Mouse (Mus musculus) layer of hippocampus, postnatal 25 days (tissue): Measurements from ENCODE around the gene Pym1. TPM values are rescaled to one million over a fixed set of nuclear protein-coding genes. Genes with fewer than 3 reads are reported as not detected.
A peak's percentile ranks its signal among the peaks of the same experiment; 100 is the strongest.
"Not testable (repeated sequence)": the region's sequence is repeated elsewhere in the genome, so short reads cannot be mapped to it uniquely, and the experiment has no call there.

ENCODE experiments used
- DNase-seq, 2 experiments: peaks; one replicate each; pipeline ENCODE4 v3.0.0; 2022; ENCODE audit warnings: mixed read lengths in 2 of 2, low spot score in 1 of 2; ENCODE audit errors: extremely low spot score in 1 of 2
- total RNA-seq, 2 experiments: library from RNA; stranded (reverse); gene quantifications; 2 replicates each; pipeline ENCODE4 v1.2.3; 2021

The Pym1 gene
- total RNA-seq = 10 to 100 TPM; 25.1 to 26.3 TPM

DNA sequence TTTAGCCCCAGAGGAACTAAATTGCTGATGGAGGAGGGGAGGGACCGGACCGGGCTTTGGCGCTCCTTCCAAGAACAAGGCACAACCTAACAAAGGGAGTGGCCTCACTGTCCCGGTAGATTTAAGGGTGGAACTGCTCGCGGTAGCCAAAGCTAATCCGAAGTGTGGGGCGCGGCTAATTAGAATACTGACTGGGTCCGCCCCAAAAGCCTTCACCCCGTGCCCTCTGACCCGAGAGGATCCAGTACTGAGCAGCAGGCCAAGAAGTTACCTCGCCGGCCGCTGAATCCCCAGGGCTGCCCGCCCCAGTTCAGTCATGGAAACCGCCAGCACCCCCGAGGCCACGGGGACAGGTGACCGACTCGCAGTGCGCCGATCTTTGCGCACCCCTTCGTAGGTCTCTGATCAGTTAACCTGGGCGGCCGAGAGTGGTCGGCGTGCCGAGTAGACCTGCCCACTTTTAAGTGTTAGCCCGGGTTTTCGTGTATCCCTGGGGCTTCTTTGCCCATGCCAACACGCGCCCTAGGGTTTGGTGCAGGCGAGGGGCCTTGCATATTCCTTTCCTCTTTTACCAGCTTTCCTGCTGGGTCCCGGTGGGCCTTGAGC, at the start of gene Pym1:
Pym1 (plus strand) TSS at position 244 of the 606 bp plus-strand sequence.
- peak; percentile 42 to 43 for DNase-seq

DNA sequence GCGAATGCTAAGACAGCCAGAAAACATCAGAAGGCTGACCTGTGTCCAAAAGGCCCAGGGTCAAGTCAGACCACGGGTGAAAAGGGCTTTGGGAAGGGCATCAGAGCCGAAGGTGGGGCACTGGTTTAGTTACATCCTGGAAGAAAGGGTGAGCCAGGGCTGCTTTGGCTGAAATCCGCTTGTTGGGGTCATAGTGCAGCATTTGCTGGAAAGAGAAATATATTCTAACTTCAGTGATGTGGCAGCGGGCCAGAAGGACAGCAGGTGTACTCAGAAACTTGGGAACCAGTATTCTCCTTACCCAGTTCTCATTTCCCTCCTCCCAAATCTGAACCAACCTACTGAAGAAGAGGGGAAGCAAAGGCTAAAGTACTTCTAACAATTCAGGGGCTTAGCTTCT, 48.7 kb upstream of the Pym1 start:
- DNase-seq = no peak

DNA sequence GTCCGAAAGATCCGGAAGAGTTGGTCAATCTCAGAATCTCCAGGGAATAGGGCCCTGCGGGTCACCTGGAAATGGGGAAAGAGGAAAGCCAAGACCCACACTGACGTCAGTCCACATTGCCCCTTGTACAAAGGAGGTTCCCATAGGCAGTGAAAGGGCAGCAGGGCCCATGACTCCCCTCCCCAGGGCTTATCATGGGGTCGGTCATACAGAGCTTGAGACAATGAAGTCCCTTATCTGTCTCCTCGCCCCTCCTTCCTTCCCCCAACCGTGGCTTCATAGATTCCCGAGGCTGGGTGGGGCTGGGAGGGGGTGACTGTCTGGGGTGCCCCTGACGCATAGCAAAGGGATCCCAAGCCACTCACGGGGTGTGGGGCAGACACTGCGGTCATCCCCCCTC, 48.1 kb upstream of the Pym1 start:
- no peak for DNase-seq

DNA sequence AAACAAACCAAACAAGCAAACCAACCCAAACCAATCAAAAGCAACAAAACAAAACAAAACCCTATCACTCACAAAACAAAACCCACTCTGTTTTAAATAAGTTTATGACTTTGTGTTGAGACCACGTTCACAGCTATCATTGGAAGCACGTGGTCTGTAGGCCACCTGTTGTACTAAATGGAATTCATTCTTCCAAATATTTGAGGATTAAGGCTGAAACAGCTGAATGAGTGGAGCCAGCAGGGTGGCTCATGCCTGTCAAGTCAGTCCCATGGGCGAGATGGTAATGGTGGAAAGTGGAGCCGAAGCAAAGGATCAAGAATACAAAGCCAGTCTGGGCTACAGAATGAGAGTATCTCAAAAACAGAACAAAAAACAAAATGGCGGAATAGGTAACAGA, 47.0 kb upstream of the Pym1 start:
- DNase-seq = no peak

DNA sequence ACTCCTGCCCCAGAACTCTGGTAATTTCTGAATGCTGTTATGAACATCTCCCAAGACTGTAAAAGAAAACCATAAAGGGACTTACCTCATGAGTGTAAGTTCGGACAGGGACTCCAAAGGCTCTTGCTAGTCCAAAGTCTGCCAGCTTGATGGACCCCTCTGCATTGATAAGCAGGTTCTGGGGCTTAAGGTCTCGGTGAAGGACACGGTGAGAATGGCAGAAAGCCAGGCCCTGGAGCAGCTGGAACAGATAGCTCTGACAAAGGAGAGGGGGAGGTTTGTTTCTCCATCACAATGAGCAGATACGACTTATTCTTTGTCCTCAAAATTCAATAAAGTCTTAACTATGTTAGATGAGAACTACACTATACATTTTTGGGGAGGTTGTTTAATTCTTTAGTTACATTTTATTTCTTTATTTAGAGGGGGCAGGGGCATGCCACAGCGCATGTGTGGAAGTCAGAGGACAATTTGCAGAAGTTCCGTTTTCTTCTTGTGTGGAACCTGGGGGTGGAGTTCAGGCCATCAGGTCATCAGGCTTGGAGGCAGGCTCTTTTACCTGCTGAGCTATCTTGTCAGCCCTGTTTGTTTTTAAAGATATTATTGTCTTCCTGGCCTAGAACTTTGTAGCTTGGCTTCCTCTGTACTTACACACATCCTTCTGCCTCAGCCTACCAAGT, 45.2 kb upstream of the Pym1 start:
- no peak for DNase-seq

DNA sequence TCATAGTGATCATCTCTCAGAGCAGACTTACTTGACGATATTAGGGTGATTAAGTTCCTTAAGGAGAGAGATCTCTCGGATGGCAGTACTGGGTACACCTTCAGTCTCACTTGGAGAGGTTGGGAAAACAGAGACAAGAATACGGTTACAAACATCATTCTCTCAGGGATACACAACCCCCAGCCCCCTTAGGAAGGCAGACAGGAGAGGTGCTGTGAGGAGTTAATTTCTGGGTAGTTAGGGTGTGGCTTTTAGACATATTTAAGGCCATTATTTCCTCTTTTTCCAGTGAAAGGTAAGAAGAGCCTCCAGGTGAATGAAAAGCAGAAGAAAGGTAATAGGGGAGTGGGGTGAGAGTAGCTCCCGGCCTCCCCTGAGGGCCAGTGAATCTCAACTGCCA, 43.8 kb upstream of the Pym1 start, which contains the start of gene Pmel:
Pmel (plus strand) TSS at position 301 of the 400 bp plus-strand sequence.
- DNase-seq = no peak

DNA sequence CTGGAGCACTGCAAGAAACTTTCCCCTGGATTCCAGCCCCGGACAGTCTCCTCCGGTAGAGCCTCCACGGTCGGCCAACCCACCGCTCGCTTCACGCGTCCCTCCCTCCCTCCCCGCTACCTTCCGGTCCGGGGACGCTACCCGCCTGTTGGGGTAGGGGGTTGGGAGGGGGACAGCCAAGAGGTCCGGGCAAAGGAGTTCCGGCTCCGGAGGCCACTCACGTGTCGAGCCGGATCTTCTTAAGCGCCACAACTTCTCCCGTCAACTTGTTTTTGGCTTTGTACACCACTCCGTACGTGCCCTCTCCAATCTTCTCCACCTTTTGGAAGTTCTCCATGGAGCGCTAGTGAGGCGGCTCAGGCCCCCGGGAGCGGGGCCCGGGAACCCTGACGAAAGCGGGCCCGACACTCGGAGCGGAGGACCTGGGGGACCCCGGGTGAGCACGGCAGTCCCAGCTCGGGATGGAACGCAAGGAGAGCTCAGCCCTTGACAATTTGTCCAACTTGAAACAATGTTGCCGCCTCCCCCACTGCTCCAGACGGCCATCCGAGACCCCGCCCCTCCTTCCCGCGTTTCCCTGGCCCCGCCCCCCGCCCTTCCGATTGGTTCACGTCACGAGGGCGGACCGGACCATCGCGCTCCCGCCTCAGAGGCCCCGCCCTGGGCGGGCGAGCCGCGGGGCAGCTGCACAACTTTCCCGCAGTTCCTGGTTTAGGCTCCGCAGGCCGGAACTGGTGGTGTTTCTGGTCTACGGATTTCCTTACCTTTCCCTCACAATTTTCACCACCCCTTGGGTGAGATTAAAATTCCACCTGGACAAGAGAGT, 43.0 kb upstream of the Pym1 start, which contains the start of gene Cdk2:
Cdk2 (minus strand) TSS at position 541 of the 826 bp plus-strand sequence.
- peak; percentile 65 to 75 for DNase-seq

DNA sequence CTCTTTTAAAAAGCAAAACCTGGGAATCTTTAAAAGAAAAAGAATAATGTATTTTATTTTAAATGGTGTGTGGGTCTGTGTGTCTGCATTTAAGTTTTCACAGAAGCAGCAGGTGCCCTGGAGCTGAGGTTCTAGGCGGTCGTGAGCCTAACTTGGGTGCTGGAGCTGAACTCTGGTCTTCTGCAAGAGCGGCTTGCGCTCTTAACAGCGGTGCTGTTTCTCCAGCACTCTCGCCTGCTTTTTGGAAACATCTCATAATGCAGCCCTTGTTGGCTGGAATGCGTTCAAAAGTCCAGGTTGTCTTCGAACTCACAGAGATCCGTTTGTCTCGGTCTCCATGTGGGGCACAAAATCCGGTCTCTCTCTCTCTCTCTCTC, 42.4 kb upstream of the Pym1 start:
- DNase-seq = no peak

DNA sequence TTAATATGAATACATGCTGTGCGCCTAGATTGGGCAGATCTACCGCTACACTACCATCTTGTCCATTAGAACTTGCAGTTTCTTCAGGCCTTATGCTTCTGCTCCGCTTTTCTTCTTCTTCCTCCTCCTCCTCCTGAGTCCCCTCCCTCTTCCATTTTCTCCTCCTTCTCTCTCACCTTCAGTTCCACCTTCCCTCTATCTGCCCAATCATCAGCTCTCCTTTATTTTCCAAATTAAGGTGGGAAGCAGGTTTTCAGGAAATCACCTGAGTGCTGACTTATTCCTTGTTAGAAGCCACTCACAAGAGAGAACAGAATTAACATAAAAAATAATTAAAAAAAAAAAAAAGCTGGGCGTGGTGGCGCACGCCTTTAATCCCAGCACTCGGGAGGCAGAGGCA, 36.4 kb upstream of the Pym1 start:
- not testable (repeated sequence) for DNase-seq

DNA sequence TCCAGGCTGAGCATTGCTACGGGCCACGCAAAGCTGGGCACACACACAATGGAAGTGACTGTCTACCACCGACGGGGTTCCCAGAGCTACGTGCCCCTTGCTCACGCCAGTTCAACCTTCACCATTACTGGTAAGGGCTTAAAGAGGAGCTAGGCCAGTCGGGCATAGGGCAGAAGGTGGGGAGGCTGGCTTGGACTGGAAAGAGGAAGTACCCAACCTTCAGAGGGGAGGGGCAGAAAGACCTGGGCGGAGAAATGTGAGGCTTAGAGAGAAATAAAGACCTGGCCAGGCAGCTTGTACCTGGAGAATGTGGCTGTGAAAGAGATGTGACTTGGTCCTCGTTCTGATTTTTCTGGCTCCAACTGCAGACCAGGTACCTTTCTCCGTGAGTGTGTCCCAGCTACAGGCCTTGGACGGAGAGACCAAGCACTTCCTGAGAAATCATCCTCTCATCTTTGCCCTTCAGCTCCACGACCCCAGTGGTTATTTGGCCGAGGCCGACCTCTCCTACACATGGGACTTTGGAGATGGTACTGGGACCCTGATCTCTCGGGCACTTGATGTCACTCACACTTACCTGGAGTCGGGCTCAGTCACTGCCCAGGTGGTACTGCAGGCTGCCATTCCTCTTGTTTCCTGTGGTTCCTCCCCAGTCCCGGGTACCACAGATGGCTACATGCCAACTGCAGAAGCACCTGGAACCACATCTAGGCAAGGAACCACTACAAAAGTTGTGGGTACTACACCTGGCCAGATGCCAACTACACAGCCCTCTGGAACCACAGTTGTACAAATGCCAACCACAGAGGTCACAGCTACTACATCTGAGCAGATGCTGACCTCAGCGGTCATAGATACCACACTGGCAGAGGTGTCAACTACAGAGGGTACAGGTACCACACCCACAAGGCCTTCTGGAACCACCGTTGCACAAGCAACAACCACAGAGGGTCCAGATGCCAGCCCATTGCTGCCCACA, 31.8 kb upstream of the Pym1 start:
- DNase-seq = no peak

DNA sequence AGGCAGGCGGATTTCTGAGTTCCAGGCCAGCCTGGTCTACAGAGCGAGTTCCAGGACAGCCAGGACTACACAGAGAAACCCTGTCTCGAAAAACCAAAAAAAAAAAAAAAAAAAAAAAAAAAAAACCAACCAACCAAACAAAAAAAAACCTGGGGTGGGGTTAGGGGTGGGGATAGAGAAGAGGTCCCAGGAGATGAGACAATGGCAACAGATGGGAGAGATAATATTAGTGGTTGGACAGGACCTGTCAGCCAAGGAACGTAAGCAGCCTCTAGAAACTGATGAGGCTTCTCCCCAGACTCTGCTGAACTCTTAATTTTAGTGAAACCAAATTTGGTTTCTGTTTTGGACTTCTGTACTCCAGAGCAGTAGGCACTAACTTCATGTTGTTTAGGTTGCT, 22.2 kb upstream of the Pym1 start:
- not testable (repeated sequence) for DNase-seq

DNA sequence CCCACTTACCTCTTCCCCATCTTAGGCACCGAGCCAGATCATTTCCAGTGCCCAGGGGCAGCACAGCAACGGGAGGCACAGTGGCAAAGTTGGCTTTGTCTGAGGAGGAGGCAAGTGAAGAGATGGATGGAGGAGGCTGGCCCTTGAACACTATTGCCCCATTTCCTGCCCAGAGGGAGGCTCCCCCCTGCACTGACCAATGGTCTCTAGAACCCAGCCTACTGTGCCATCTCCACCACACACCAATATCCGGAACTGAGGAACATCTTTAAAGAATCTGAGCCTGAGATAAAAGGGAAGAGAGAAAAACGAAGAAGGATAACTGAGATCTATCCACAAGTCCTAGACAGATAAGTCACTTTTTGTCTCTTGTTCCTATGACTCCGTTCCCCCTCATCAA, 19.6 kb upstream of the Pym1 start:
- DNase-seq = no peak

DNA sequence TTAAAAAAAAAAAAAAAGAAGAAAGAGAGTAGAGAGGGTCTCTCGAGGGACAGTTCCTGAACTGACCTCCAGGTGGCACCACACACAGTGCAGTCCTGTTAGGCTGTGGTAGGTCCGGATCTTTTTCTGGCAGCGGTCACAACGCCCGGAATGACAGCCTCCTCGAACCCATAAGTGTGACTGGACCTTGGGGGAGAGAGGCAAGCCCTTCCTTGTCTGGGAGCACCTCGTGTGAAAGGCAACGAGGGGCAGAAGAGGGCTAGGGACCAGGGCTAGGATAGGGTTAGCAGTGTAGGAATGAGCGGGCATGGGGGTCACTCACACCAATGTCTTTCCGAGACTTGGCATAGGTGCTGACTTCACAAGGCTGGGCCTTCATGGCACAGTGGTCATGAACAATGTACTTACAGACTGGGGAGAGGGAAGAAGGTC, 16.7 kb upstream of the Pym1 start:
- DNase-seq = peak; percentile 36 to 81

DNA sequence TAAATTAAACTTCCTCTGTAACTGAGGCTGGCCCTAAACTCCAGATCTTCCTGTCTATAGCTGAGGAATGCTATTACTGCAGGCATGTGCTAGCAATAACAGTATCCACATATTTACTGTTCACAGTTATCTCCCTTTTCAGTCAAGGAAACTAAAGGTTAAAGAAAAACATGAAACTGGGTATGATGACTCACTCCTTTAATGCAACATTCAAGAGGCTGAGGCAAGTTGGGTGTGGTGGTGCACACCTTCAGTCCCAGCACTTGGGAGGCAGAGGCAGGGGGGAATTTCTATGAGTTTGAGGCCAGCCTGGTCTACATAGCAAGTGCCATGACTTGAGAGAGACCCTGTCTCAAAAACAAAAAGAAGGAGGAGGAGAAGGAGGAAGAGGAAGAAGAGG, 15.7 kb upstream of the Pym1 start:
- no peak for DNase-seq

DNA sequence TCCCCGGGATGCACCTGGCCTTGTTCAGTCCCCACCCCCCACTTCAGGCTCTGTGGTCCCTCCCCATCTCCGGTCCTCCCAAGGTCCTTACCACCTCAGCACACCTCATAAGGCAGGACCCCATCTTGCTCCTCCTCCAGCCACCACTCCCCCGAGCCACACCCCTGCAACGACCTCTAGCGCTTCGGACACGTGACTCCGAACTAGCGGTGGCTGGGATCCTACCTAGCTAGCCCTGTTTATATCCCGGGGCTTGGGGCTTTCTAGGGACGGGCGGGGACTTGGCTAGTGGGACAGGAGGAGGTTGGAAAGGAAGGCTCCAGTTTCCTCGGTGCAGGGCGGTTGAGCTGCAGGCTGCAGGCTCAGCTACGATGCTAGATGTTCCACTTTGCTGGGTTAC, 10.3 kb upstream of the Pym1 start:
- DNase-seq = no peak

DNA sequence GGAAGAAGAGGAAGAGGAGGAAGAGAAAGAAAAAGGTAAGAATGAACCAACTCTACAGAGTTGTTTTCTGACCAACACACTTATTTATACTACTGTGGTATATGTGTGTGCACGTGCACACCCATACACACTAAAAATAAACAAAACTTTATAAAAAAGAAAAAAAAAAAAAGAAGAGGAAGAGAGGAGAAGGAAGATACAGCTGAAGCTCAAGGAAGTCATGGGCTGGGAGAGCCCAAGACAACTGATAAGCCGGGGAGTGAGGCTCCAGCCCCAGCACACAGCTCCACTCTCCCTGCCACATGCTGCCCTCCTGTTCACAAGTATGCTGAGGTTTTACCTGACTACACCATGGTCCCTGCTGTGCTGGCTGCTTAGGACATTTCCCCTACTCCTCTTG, 7.4 kb upstream of the Pym1 start:
- DNase-seq = no peak

DNA sequence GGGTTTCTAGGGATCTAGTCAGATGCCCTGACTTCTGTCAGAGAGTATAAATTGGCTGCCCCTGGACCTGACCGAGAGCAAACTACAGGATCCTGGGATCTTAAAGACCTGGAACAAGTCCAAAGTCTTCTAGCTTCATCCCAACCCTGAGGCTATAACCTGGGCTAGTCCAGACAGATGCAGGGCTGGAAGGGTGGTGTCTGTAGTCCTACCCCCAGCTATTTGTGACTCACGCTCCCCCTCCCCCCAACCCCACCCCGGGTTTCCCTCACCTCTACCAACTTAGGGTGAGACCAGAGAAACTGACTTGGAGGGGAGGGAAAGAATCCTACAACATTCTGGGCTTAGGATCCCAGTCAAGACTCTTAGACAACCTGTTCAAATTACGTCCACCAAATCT, 5.1 kb upstream of the Pym1 start:
- no peak for DNase-seq

DNA sequence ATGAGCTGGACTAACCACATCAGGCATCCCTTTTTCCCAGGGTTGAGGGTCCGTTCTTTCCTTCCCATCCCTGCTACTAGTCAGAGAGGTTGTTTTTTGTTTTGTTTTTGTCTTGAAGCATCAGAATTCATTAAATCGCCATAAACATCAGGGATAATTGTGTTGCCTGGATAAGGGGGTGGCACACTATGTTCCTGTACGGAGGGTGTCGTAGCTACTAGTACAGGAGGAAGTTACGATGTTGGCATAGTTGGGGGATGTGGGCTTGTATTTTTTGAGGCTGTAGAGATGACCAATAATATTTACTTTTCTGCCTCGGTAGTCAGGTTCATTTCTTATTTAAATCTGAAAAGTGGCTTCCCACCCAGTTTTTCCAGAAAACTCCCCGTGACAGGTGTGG, 4.5 kb upstream of the Pym1 start:
- no peak for DNase-seq

DNA sequence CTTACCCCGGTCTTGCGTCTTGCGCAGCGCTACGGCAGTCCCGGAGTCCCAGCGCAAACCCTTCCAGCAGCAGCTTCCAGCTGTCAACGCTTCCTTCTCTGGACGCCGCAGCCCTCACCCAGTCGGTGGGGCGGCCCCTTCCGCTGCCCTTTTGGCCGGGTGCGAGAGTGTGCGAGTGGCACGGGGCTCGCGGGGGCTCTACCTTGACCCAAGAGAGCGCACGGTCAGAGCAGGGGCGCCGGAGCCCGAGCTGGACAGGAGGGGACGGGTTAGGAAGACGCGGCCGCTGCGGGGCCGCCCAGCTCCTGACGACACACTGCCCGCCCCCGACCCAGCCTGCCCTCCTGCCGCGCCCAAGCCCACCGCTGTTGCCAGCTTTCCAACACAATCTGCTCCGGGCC, 3.9 kb upstream of the Pym1 start:
- DNase-seq = peak; percentile 37 to 38

DNA sequence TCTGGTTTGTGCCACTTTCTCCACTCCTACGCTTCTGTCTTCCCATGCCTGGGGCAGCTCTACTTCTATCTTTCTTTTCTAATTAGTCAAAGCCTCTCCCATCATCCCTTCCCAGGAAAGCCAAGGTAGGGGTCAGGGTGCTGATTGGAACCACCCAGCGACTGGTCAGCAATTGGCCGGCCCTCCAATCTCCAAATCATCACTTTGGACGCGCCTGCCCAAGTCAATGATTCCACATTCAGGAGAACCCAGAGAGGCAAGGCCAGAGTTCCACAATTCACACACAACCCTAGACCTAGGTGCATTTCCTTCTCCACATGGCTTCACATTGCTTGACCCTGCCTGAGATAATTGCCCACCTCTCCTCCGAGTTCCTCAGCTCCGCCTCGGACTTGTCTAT, 3.5 kb upstream of the Pym1 start:
- DNase-seq = no peak
